Mouse (Mus musculus) forebrain, embryonic 14.5 days (tissue): ENCODE results near the gene Cds2. TPM values are rescaled to one million over a fixed set of nuclear protein-coding genes. Genes with fewer than 3 reads are reported as not detected.

ENCODE experiments used
- ATAC-seq: fragments of 200-750 bp; cut with Nextera tagmentation; 2 replicates; pipeline ENCODE4 v1.8.0; 2017; ENCODE audit warnings: mild to moderate bottlenecking, moderate library complexity
- DNase-seq: peaks from one replicate; pipeline ENCODE4 v3.0.0-alpha.2; 2015; ENCODE audit warnings: low spot score
- H3K27ac ChIP-seq: fragments of 300-500 bp; sonication (generic); 2 replicates; pipeline ENCODE4 v1.5.1; 2014; ENCODE audit warnings: low read depth, mild to moderate bottlenecking, control low read depth, low read length, moderate library complexity
- H3K27me3 ChIP-seq: fragments of 300-500 bp; sonication (generic); replicated peaks from 2 replicates; pipeline ENCODE4 v1.6.1; 2014; ENCODE audit warnings: low read length, control low read depth, mixed read lengths; ENCODE audit not compliant: control insufficient read depth, insufficient read depth
- H3K36me3 ChIP-seq: fragments of 300-500 bp; sonication (generic); 2 replicates; pipeline ENCODE4 v1.6.1; 2014; ENCODE audit warnings: low read length, control low read depth; ENCODE audit not compliant: control insufficient read depth, insufficient read depth
- H3K4me1 ChIP-seq: fragments of 300-500 bp; sonication (generic); 2 replicates; pipeline ENCODE4 v1.6.1; 2014; ENCODE audit warnings: antibody characterized with exemption, low read length, control low read depth; ENCODE audit not compliant: control insufficient read depth, insufficient read depth
- H3K4me2 ChIP-seq: fragments of 300-500 bp; sonication (generic); 2 replicates; pipeline ENCODE4 v1.6.1; 2014; ENCODE audit warnings: mild to moderate bottlenecking, control low read depth, low read length
- H3K4me3 ChIP-seq: fragments of 300-500 bp; sonication (generic); 2 replicates; pipeline ENCODE4 v1.5.1; 2014; ENCODE audit warnings: low read depth, low read length, control low read depth
- H3K9ac ChIP-seq: fragments of 300-500 bp; sonication (generic); 2 replicates; pipeline ENCODE4 v1.6.1; 2014; ENCODE audit warnings: mild to moderate bottlenecking, low read length, control low read depth, moderate library complexity
- H3K9me3 ChIP-seq: fragments of 300-500 bp; sonication (generic); replicated peaks from 2 replicates; pipeline ENCODE4 v1.6.1; 2016; ENCODE audit warnings: low read length, control low read depth, mixed read lengths; ENCODE audit not compliant: control insufficient read depth
- WGBS: fragments of 180-500 bp; shearing (Covaris S2); extraction: QIAGEN DNeasy Blood & Tissue Kit; methylation state at CpG from one replicate; pipeline ENCODE4 v1.1.7; 2014; 5-methylcytosine and 5-hydroxymethylcytosine counted together
- polyA plus RNA-seq: library from polyadenylated mRNA; unstranded; fragments of >200 nt; fragmentation: Nextera tagmentation; extraction: Ambion mirVana; gene quantifications from 2 replicates; pipeline ENCODE4 v1.2.1, GENCODE M21; 2014

Gene Cds2
- polyA plus RNA-seq, 1 experiment from 2014 or later: 23.2 TPM

GRCm38 (mm10) chr2:132298250-132298649 lies 35.3 kb downstream of the Cds2 start:
- ATAC-seq (no peak), DNase-seq (no peak)
- Histone ChIP-seq H3K9me3 (no peaks in the 10 kb centered on the region), H3K4me1 (no peaks in the 10 kb centered on the region), H3K4me3 (no peak overlapping the region), H3K9ac (no peak overlapping the region), H3K4me2 (no peak overlapping the region), H3K27me3 (no peaks in the 10 kb centered on the region), H3K36me3 (peaks cover 84% of the 10 kb centered on the region), H3K27ac (no peak overlapping the region)
- WGBS: 96% methylated on average over 4 of the region's 4 CpGs

DNA sequence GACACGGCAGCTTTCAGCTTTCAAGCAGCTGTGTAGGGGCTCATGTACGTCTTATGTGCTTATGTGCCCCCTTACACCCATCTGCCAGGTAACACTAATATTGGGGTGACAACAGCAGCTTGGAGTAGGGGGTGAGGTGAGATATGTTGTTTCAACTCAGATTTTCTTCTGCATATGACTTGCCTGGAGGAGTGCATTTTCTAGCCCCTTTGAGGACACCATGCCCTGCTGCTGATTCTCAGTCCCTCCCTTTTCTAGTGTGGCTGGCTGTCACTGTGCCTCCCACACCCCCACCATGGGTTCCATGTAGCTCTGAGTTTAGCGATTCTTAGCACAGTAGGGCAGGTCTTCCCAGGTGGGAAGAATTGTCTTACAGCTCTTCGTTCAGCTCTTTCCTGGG lies 38.5 kb downstream of the Cds2 start:
- H3K9me3 ChIP-seq: no peaks in the 10 kb centered on the region
- H3K4me3 ChIP-seq: no peak overlapping the region
- no peak overlapping the region for H3K27ac ChIP-seq
- DNase-seq: no peak
- H3K4me1 ChIP-seq: no peaks in the 10 kb centered on the region
- H3K27me3 ChIP-seq: no peaks in the 10 kb centered on the region
- ATAC-seq: no peak
- H3K36me3 ChIP-seq: peaks cover 82% of the 10 kb centered on the region
- no peak overlapping the region for H3K4me2 ChIP-seq
- 95% methylated on average over 4 of the region's 4 CpGs for WGBS
- no peak overlapping the region for H3K9ac ChIP-seq

DNA sequence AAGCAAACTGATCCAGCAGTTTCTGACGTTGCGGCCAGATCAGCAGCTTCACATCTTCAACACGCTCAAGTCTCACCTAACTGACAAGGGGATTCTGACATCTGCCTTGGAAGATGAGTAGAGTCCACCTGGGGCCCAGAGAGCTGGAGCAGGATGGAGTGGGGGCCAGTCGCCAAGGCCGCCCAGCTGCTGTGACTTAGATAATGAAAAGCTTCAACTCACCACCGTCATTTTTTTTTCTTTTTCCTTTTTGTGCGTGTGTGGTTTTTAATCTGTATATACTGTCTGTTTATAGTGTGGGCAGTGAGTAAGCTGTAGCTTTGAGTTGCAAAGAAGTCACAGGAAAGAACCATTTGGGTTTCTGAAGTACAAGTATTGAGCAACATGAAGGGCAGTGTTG lies 42.2 kb downstream of the Cds2 start:
- Histone ChIP-seq H3K4me1 (no peaks in the 10 kb centered on the region), H3K9me3 (no peaks in the 10 kb centered on the region), H3K9ac (no peak overlapping the region), H3K4me2 (no peak overlapping the region), H3K27me3 (no peaks in the 10 kb centered on the region), H3K4me3 (no peak overlapping the region), H3K27ac (no peak overlapping the region), H3K36me3 (peaks cover 77% of the 10 kb centered on the region)
- no peak for ATAC-seq
- no peak for DNase-seq
- 96% methylated on average over 7 of the region's 7 CpGs for WGBS

DNA sequence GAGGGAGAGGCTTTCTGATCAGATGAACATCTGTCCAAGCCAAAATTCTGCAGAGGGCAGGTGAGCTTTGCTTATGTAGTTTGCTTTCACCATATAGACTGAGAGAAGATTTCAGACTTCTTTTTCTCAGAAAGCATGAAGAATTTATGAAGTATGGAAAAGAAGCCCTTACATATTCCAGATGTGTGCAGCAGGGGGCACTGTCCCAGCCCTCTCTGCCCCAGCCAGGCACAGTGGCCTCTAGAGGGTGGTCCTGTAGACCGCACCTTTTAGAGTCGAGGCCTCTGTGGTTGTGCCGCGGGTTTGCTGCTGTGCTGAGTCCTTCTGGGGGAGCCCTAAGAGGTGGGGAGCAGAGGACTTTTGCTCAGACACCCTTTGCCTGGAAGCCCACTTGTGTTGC lies 43.0 kb downstream of the Cds2 start:
- H3K4me1 ChIP-seq: no peaks in the 10 kb centered on the region
- H3K27ac ChIP-seq: no peak overlapping the region
- no peak overlapping the region for H3K4me3 ChIP-seq
- H3K9me3 ChIP-seq: no peaks in the 10 kb centered on the region
- no peak overlapping the region for H3K9ac ChIP-seq
- H3K36me3 ChIP-seq: peaks cover 72% of the 10 kb centered on the region
- 61% methylated on average over 4 of the region's 4 CpGs for WGBS
- no peaks in the 10 kb centered on the region for H3K27me3 ChIP-seq
- no peak overlapping the region for H3K4me2 ChIP-seq
- no peak for ATAC-seq
- DNase-seq: no peak

GRCm38 (mm10) chr2:132307213-132307843 lies 44.4 kb downstream of the Cds2 start:
- Histone ChIP-seq H3K9ac (no peak overlapping the region), H3K4me3 (no peak overlapping the region), H3K4me1 (no peaks in the 10 kb centered on the region), H3K27ac (no peak overlapping the region), H3K9me3 (no peaks in the 10 kb centered on the region), H3K27me3 (no peaks in the 10 kb centered on the region), H3K4me2 (no peak overlapping the region), H3K36me3 (peaks cover 59% of the 10 kb centered on the region)
- no peak for DNase-seq
- ATAC-seq: no peak
- 94% methylated on average over 11 of the region's 11 CpGs for WGBS

GRCm38 (mm10) chr2:132308829-132309228 lies 45.9 kb downstream of the Cds2 start:
- DNase-seq (no peak), ATAC-seq (no peak)
- Histone ChIP-seq H3K4me2 (no peak overlapping the region), H3K27ac (no peak overlapping the region), H3K9ac (no peak overlapping the region), H3K4me3 (no peak overlapping the region), H3K9me3 (no peaks in the 10 kb centered on the region), H3K27me3 (no peaks in the 10 kb centered on the region), H3K36me3 (peaks cover 48% of the 10 kb centered on the region), H3K4me1 (no peaks in the 10 kb centered on the region)
- WGBS: 91% methylated on average over 6 of the region's 6 CpGs

- 94% methylated on average over 6 of the region's 6 CpGs for WGBS
- peaks cover 43% of the 10 kb centered on the region for H3K36me3 ChIP-seq
These were observed 46.5 kb downstream of the Cds2 start for GRCm38 (mm10) chr2:132309398-132309930.

GRCm38 (mm10) chr2:132312616-132313015 lies 49.7 kb downstream of the Cds2 start:
- no peaks in the 10 kb centered on the region for H3K4me1 ChIP-seq
- no peak overlapping the region for H3K4me3 ChIP-seq
- no peak overlapping the region for H3K4me2 ChIP-seq
- ATAC-seq: no peak
- DNase-seq: no peak
- no peak overlapping the region for H3K9ac ChIP-seq
- WGBS: 75% methylated on average over 5 of the region's 5 CpGs
- H3K9me3 ChIP-seq: no peaks in the 10 kb centered on the region
- H3K36me3 ChIP-seq: peaks cover 15% of the 10 kb centered on the region
- H3K27ac ChIP-seq: no peak overlapping the region
- H3K27me3 ChIP-seq: no peaks in the 10 kb centered on the region

More at GRCm38 (mm10) chr2:132309398-132309930, 46.5 kb downstream of the Cds2 start:
- ATAC-seq (no peak), DNase-seq (no peak)
- Histone ChIP-seq H3K4me1 (no peaks in the 10 kb centered on the region), H3K4me3 (no peak overlapping the region), H3K9ac (no peak overlapping the region), H3K9me3 (no peaks in the 10 kb centered on the region), H3K27me3 (no peaks in the 10 kb centered on the region), H3K27ac (no peak overlapping the region), H3K4me2 (no peak overlapping the region)

DNA sequence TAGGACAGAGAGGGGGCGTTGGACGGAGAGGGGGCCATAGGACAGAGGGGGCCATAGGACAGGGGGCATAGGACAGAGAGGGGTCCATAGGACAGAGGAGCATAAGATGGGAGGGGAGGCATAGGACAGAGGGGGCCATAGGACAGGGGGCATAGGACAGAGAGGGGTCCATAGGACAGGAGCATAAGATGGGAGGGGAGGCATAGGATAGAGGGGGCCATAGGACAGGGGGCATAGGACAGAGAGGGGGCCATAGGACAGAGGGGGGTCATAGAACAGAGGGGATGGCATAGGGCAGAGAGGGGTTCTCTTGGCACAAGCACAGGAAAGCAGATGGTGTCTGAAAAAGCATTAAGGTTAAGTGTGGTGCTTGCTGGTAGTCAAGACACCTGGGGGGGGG lies 50.6 kb downstream of the Cds2 start:
- 100% methylated on average over 2 of the region's 2 CpGs for WGBS
- no peak overlapping the region for H3K27ac ChIP-seq
- H3K9me3 ChIP-seq: no peaks in the 10 kb centered on the region
- no peaks in the 10 kb centered on the region for H3K27me3 ChIP-seq
- no peak overlapping the region for H3K9ac ChIP-seq
- H3K36me3 ChIP-seq: peaks cover 8% of the 10 kb centered on the region; the same call in 1 of the 2 replicates
- ATAC-seq: no peak; the same call in 1 of the 2 replicates
- DNase-seq: no peak
- H3K4me2 ChIP-seq: no peak overlapping the region
- H3K4me1 ChIP-seq: no peaks in the 10 kb centered on the region
- no peak overlapping the region for H3K4me3 ChIP-seq
